Mouse (Mus musculus) inflammation-experienced regulatory T-cells, adult 16 weeks (primary cell): ENCODE measurements around the gene Cgas. TPM values are rescaled to one million over a fixed set of nuclear protein-coding genes. Genes with fewer than 3 reads are reported as not detected.

ENCODE experiments used
- polyA plus RNA-seq: library from polyadenylated mRNA; unstranded; fragments of 100-300 nt; shearing (Covaris generic); gene quantifications from one replicate; pipeline ENCODE4 v1.2.1, GENCODE M21; 2017

Gene Cgas
- 2.3 TPM for polyA plus RNA-seq

GRCm38 (mm10) chr9:78442579-78443392 lies at the start of gene Cgas:
Gene Cgas, minus strand, starts transcription at chr9:78443237.

DNA sequence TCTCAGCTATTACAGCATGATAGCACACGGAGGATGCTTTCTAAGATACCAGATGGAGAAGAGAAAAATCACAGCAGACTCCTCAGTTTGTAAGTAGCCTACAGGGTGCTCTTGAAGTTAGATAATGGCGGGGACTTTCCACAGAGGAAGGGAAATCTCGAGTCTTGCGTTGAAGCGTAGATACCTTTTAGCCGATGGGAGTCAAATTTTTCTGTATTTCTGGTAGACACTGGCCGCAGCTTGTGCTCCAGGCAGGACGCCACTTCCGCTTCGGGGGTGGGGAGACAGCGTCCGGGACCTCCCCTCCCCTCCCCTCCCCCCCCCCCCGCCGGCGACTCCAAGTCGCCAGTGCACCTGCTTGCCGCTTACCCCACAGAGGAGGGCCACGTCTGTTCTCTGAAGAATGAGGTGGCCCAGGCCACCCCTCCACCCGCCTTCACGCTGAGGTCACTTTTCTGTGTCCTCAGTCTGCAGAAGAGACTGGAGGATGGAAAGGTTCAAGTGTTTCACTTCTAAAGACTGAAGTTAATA lies 45.9 kb upstream of the Cgas start, which contains the start of gene Eef1a1:
TSS of gene Eef1a1 (minus strand) at position 262 of the 531 bp plus-strand sequence.

DNA sequence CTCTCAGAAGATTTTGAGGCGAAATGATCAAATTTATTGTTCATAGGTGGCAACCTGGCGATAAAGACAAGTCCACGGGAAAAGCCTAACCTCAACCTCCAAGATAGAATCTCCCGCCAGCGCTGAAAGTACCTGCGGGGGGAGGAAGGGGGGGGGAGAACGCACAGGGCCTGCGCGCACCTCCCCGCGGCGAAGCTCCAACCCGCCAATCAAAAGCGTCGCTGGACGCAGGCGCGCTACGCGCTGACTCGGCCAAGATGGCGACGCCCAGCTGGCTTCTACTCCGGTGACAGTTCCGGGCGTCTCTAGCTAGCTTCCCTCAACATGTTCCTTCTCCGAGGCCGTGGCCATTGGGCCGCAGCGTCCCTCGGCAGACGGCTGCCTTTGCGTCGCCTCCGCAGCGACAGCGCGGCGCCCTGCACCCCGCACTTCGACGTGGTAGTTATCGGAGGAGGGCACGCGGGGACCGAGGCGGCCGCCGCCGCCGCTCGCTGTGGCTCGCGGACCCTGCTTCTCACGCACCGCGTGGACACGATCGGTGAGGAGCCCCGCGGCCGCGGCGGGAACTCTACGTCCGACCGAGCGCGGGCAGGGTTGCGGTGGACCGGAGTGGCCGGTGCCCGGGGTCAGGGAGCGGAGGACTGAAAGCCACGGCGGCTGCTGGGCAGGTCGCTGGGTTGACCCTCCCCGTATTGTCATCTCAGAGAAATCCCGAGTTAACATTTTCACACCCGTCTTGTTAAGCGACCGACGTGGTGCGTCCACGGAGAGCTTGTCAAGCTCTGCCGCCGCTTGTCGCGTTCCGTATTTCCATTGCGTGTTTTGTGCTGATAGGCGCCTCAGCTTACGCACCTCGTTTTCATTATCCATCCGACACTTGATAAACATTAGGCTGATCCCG lies 5.2 kb upstream of the Cgas start, which contains the start of the genes Mto1 and Gm17324:
TSS of gene Mto1 (plus strand) at position 236 of the 901 bp plus-strand sequence.
TSS of gene Gm17324 (minus strand) at position 814 of the 901 bp plus-strand sequence.

GRCm38 (mm10) chr9:78395630-78396351 lies 47.2 kb downstream of the Cgas start, which contains the start of gene Ddx43:
Gene Ddx43, plus strand, starts transcription at chr9:78395777.

Other genes starting within 250 kb of the Cgas start
- not detected for gene Gsta1, start 212.6 kb downstream of the Cgas start, polyA plus RNA-seq
- gene Gm3776, start 186.1 kb downstream of the Cgas start, polyA plus RNA-seq, result not detected
- gene Gm10639, start 153.3 kb downstream of the Cgas start, polyA plus RNA-seq, result not detected
- not detected for gene Omt2a, start 128.4 kb downstream of the Cgas start, polyA plus RNA-seq
- not detected for gene Omt2b, start 115.6 kb downstream of the Cgas start, polyA plus RNA-seq
- not detected for gene Gsta2, start 87.4 kb downstream of the Cgas start, polyA plus RNA-seq
- not detected for gene Dppa5a, start 75.1 kb downstream of the Cgas start, polyA plus RNA-seq
- not detected for gene Ooep, start 64.5 kb downstream of the Cgas start, polyA plus RNA-seq
- 5.9 TPM for gene Ddx43, start 47.5 kb downstream of the Cgas start, polyA plus RNA-seq
- 17.2 TPM for gene Mto1, start 5.0 kb upstream of the Cgas start, polyA plus RNA-seq
- gene Gm17324, start 5.5 kb upstream of the Cgas start, polyA plus RNA-seq, result not detected
- gene Eef1a1, start 45.9 kb upstream of the Cgas start, polyA plus RNA-seq, result 4,544 TPM
- gene Slc17a5, start 144.8 kb upstream of the Cgas start, polyA plus RNA-seq, result 17.5 TPM
- 0.27 TPM for gene Cd109, start 172.3 kb upstream of the Cgas start, polyA plus RNA-seq